Mouse (Mus musculus): Measurements from ENCODE around the gene Herc4.

DNA sequence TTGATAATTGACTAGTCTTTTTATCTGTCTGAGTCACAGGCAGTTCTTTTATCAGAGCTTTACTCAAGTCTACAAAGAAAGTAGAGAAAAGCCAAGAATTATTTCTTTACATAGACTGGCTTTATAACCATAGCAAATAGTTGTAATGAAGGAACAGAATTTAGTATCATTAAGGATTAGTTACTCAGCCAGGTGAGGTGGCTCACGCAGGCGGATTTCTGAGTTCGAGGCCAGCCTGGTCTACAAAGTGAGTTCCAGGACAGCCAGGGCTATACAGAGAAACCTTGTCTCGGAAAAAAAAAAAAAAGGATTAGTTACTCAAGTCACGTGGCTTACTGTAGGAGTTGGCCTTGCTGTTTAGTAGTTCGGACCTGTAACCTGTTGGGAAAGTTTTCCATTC, 4.8 kb downstream of the Herc4 start:
- no peak for TF ChIP-seq CTCF (IDR thresholded peaks at IDR 0.05; ENCODE audit: control insufficient read depth, insufficient read depth, insufficient replicate concordance, low read depth, low read length)
- no peak for TF ChIP-seq POLR2A (IDR thresholded peaks at IDR 0.05; ENCODE audit: control insufficient read depth, low read depth, low read length)
